Mouse (Mus musculus): ENCODE data around the gene Shroom3.

- TF ChIP-seq GABPA (IDR thresholded peaks at IDR 0.05; ENCODE audit: insufficient replicate concordance, low read depth, low read length) (no peak), EP300 (IDR thresholded peaks at IDR 0.05; ENCODE audit: low read length) (no peak), MAX (IDR thresholded peaks at IDR 0.05; ENCODE audit: low read length) (no peak), TCF12 (IDR thresholded peaks at IDR 0.05; ENCODE audit: low read depth, low read length) (no peak), CHD1 (IDR thresholded peaks at IDR 0.05; ENCODE audit: low read depth, low read length) (no peak)
These were observed 121.1 kb downstream of the Shroom3 start for GRCm38 (mm10) chr5:92804379-92804778.
